Mouse (Mus musculus) neural tube, embryonic 12.5 days (tissue): ENCODE results near the gene Mfsd14b. TPM values are rescaled to one million over a fixed set of nuclear protein-coding genes. Genes with fewer than 3 reads are reported as not detected.

ENCODE experiments used
- ATAC-seq: fragments of 200-750 bp; cut with Nextera tagmentation; 2 replicates; pipeline ENCODE4 v1.8.0; 2017; ENCODE audit warnings: low read depth, mild to moderate bottlenecking, moderate TSS enrichment, moderate library complexity; ENCODE audit not compliant: low FRiP score
- H3K27ac ChIP-seq: fragments of 300-500 bp; sonication (generic); 2 replicates; pipeline ENCODE4 v1.5.1; 2016
- H3K27me3 ChIP-seq: fragments of 300-500 bp; sonication (generic); replicated peaks from 2 replicates; pipeline ENCODE4 v1.6.1; 2016; ENCODE audit warnings: mild to moderate bottlenecking
- H3K36me3 ChIP-seq: fragments of 300-500 bp; sonication (generic); 2 replicates; pipeline ENCODE4 v1.6.1; 2016; ENCODE audit warnings: mild to moderate bottlenecking
- H3K4me1 ChIP-seq: fragments of 300-500 bp; sonication (generic); 2 replicates; pipeline ENCODE4 v1.6.1; 2016
- H3K4me2 ChIP-seq: fragments of 300-500 bp; sonication (generic); replicated peaks from 2 replicates; pipeline ENCODE4 v1.6.1; 2016; ENCODE audit warnings: mild to moderate bottlenecking
- H3K4me3 ChIP-seq: fragments of 300-500 bp; sonication (generic); 2 replicates; pipeline ENCODE4 v1.5.1; 2016
- H3K9ac ChIP-seq: fragments of 300-500 bp; sonication (generic); 2 replicates; pipeline ENCODE4 v1.6.1; 2016; ENCODE audit warnings: mild to moderate bottlenecking
- H3K9me3 ChIP-seq: fragments of 300-500 bp; sonication (generic); 2 replicates; pipeline ENCODE4 v1.6.1; 2016; ENCODE audit warnings: mild to moderate bottlenecking
- WGBS: fragments of 180-500 bp; shearing (Covaris S2); methylation state at CpG from one replicate; pipeline ENCODE4 v1.1.7; 2016; 5-methylcytosine and 5-hydroxymethylcytosine counted together
- polyA plus RNA-seq: library from polyadenylated mRNA; unstranded; fragments of >200 nt; fragmentation: Nextera tagmentation; extraction: Ambion mirVana; gene quantifications from 2 replicates; pipeline ENCODE4 v1.2.1, GENCODE M21; 2016

The Mfsd14b gene
- polyA plus RNA-seq = 38.4 and 41.7 TPM in 2 replicates

- peaks cover 2% of the 10 kb centered on the region; the same call in 1 of the 2 replicates for H3K9me3 ChIP-seq
- no peaks in the 10 kb centered on the region for H3K36me3 ChIP-seq
- peaks cover 5% of the 10 kb centered on the region for H3K4me1 ChIP-seq
- peak within 1 kb of the TSS; percentile 66 for H3K4me3 ChIP-seq
- peak within 1 kb of the TSS; percentile 80 for H3K9ac ChIP-seq
- WGBS = under 1% methylated on average over 60 of the region's 60 CpGs
- ATAC-seq = peak; percentile 99
- H3K27ac ChIP-seq = peak within 1 kb of the TSS; percentile 21; the same call in 1 of the 2 replicates
- H3K27me3 ChIP-seq = no peaks in the 10 kb centered on the region
- peak within 1 kb of the TSS; percentile 78 for H3K4me2 ChIP-seq
These were observed at the start of gene Mfsd14b for GRCm38 (mm10) chr13:65112459-65113110. Gene Mfsd14b, minus strand, starts transcription at chr13:65112975.

- H3K9me3 ChIP-seq = no peaks in the 10 kb centered on the region
- no peaks in the 10 kb centered on the region for H3K27me3 ChIP-seq
- 74% methylated on average over 1 of the region's 1 CpGs for WGBS
- no peaks in the 10 kb centered on the region for H3K4me1 ChIP-seq
- no peaks in the 10 kb centered on the region for H3K36me3 ChIP-seq
- no peak within 1 kb of the TSS for H3K27ac ChIP-seq
- H3K9ac ChIP-seq = no peak within 1 kb of the TSS
- no peak within 1 kb of the TSS for H3K4me2 ChIP-seq
- no peak for ATAC-seq
- no peak within 1 kb of the TSS for H3K4me3 ChIP-seq
These were observed 37.2 kb upstream of the Mfsd14b start, which contains the start of gene Olfr466 for GRCm38 (mm10) chr13:65149940-65150339. Gene Olfr466, plus strand, starts transcription at chr13:65150240.

GRCm38 (mm10) chr13:65137789-65138188, 25.0 kb upstream of the Mfsd14b start, which contains the start of gene Olfr465-ps1:
Gene Olfr465-ps1, plus strand, starts transcription at chr13:65138089.
- ATAC-seq = no peak
- Histone ChIP-seq H3K4me1 (no peaks in the 10 kb centered on the region), H3K9ac (no peak within 1 kb of the TSS), H3K4me3 (no peak within 1 kb of the TSS), H3K9me3 (no peaks in the 10 kb centered on the region; the same call in 1 of the 2 replicates), H3K27me3 (no peaks in the 10 kb centered on the region), H3K36me3 (no peaks in the 10 kb centered on the region), H3K27ac (no peak within 1 kb of the TSS), H3K4me2 (no peak within 1 kb of the TSS)
- 86% methylated on average over 4 of the region's 4 CpGs for WGBS

- ATAC-seq = no peak
- no peak overlapping the region for H3K4me3 ChIP-seq
These were observed 14.5 kb upstream of the Mfsd14b start for GRCm38 (mm10) chr13:65127063-65127847.

GRCm38 (mm10) chr13:65122111-65122510, 9.3 kb upstream of the Mfsd14b start:
- Histone ChIP-seq H3K36me3 (no peaks in the 10 kb centered on the region), H3K4me1 (no peaks in the 10 kb centered on the region), H3K27ac (no peak overlapping the region), H3K9me3 (no peaks in the 10 kb centered on the region), H3K27me3 (no peaks in the 10 kb centered on the region), H3K4me3 (no peak overlapping the region), H3K9ac (no peak overlapping the region), H3K4me2 (no peak overlapping the region)
- 90% methylated on average over 1 of the region's 1 CpGs for WGBS
- ATAC-seq = no peak

More at GRCm38 (mm10) chr13:65127063-65127847, 14.5 kb upstream of the Mfsd14b start:
- Histone ChIP-seq H3K4me1 (no peaks in the 10 kb centered on the region), H3K9ac (no peak overlapping the region), H3K27ac (no peak overlapping the region), H3K36me3 (no peaks in the 10 kb centered on the region), H3K9me3 (peaks cover 4% of the 10 kb centered on the region; the same call in 1 of the 2 replicates), H3K4me2 (no peak overlapping the region), H3K27me3 (no peaks in the 10 kb centered on the region)
- WGBS = 74% methylated on average over 3 of the region's 3 CpGs

GRCm38 (mm10) chr13:65120984-65121383, 8.2 kb upstream of the Mfsd14b start:
- Histone ChIP-seq H3K27me3 (no peaks in the 10 kb centered on the region), H3K9me3 (no peaks in the 10 kb centered on the region), H3K4me1 (no peaks in the 10 kb centered on the region), H3K36me3 (no peaks in the 10 kb centered on the region), H3K9ac (no peak overlapping the region), H3K4me2 (no peak overlapping the region), H3K27ac (no peak overlapping the region), H3K4me3 (no peak overlapping the region)
- ATAC-seq = no peak
- WGBS = 78% methylated on average over 3 of the region's 3 CpGs

- Histone ChIP-seq H3K9ac (peak overlapping the region; percentile 80), H3K4me2 (peak overlapping the region; percentile 78), H3K27ac (no peak overlapping the region), H3K36me3 (no peaks in the 10 kb centered on the region), H3K9me3 (0 out of 2 replicates have a peak, but pooled peaks cover 2% of the 10 kb centered on the region), H3K4me3 (peak overlapping the region; percentile 66), H3K27me3 (no peaks in the 10 kb centered on the region), H3K4me1 (peaks cover 5% of the 10 kb centered on the region)
- ATAC-seq = peak; percentile 49
- 75% methylated on average over 3 of the region's 3 CpGs for WGBS
These were observed 464 bp upstream of the Mfsd14b start for GRCm38 (mm10) chr13:65113239-65113638.

- 3% methylated on average over 5 of the region's 5 CpGs for WGBS
- H3K4me1 ChIP-seq = peaks cover 5% of the 10 kb centered on the region
- H3K9ac ChIP-seq = peak overlapping the region; percentile 80
- 0 out of 2 replicates have a peak, but pooled peaks have one; percentile 8 for ATAC-seq
- H3K27ac ChIP-seq = no peak overlapping the region
- H3K27me3 ChIP-seq = no peaks in the 10 kb centered on the region
- peak overlapping the region; percentile 78 for H3K4me2 ChIP-seq
- peaks cover 2% of the 10 kb centered on the region; the same call in 1 of the 2 replicates for H3K9me3 ChIP-seq
- no peaks in the 10 kb centered on the region for H3K36me3 ChIP-seq
- peak overlapping the region; percentile 66 for H3K4me3 ChIP-seq
These were observed 814 bp downstream of the Mfsd14b start for GRCm38 (mm10) chr13:65111961-65112360.

GRCm38 (mm10) chr13:65101232-65101631, 11.5 kb downstream of the Mfsd14b start:
- H3K9ac ChIP-seq = no peak overlapping the region
- H3K36me3 ChIP-seq = peaks cover 9% of the 10 kb centered on the region; the same call in 1 of the 2 replicates
- H3K27me3 ChIP-seq = no peaks in the 10 kb centered on the region
- H3K4me3 ChIP-seq = no peak overlapping the region
- 94% methylated on average over 3 of the region's 3 CpGs for WGBS
- ATAC-seq = no peak
- H3K4me2 ChIP-seq = no peak overlapping the region
- peaks cover 32% of the 10 kb centered on the region for H3K9me3 ChIP-seq
- no peaks in the 10 kb centered on the region for H3K4me1 ChIP-seq
- H3K27ac ChIP-seq = no peak overlapping the region

- Histone ChIP-seq H3K4me1 (no peaks in the 10 kb centered on the region), H3K27ac (no peak overlapping the region), H3K9ac (no peak overlapping the region), H3K27me3 (no peaks in the 10 kb centered on the region), H3K36me3 (peaks cover 6% of the 10 kb centered on the region; the same call in 1 of the 2 replicates), H3K4me3 (no peak overlapping the region), H3K9me3 (peaks cover 28% of the 10 kb centered on the region), H3K4me2 (no peak overlapping the region)
- ATAC-seq = no peak
- WGBS = 92% methylated on average over 9 of the region's 9 CpGs
These were observed 12.1 kb downstream of the Mfsd14b start for GRCm38 (mm10) chr13:65100678-65101077.

GRCm38 (mm10) chr13:65097018-65097417, 15.8 kb downstream of the Mfsd14b start:
- H3K4me1 ChIP-seq = no peaks in the 10 kb centered on the region
- H3K9me3 ChIP-seq = peaks cover 14% of the 10 kb centered on the region
- H3K4me3 ChIP-seq = no peak overlapping the region
- ATAC-seq = no peak
- no peaks in the 10 kb centered on the region for H3K27me3 ChIP-seq
- H3K9ac ChIP-seq = no peak overlapping the region
- no peak overlapping the region for H3K27ac ChIP-seq
- no peak overlapping the region for H3K4me2 ChIP-seq
- H3K36me3 ChIP-seq = peaks cover 8% of the 10 kb centered on the region

GRCm38 (mm10) chr13:65095923-65096322, 16.9 kb downstream of the Mfsd14b start:
- Histone ChIP-seq H3K4me3 (no peak overlapping the region), H3K9me3 (peaks cover 8% of the 10 kb centered on the region), H3K36me3 (peaks cover 8% of the 10 kb centered on the region), H3K27me3 (no peaks in the 10 kb centered on the region), H3K4me2 (no peak overlapping the region), H3K4me1 (no peaks in the 10 kb centered on the region), H3K9ac (no peak overlapping the region), H3K27ac (no peak overlapping the region)
- WGBS = 96% methylated on average over 4 of the region's 4 CpGs
- ATAC-seq = no peak
